Mouse (Mus musculus) lung, postnatal 0 days (tissue): ENCODE data around the gene Gm20388. TPM values are rescaled to one million over a fixed set of nuclear protein-coding genes. Genes with fewer than 3 reads are reported as not detected.

ENCODE experiments used
- ATAC-seq: fragments of 200-750 bp; cut with Nextera tagmentation; 2 replicates; pipeline ENCODE4 v1.8.0; 2017; ENCODE audit warnings: moderate library complexity
- DNase-seq: peaks from one replicate; pipeline ENCODE4 v3.0.0-alpha.2; 2016; ENCODE audit warnings: low spot score
- H3K27ac ChIP-seq: fragments of 300-500 bp; sonication (generic); 2 replicates; pipeline ENCODE4 v1.5.1; 2014; ENCODE audit warnings: antibody characterized with exemption, mild to moderate bottlenecking, low read length, mixed read lengths
- H3K27me3 ChIP-seq: fragments of 300-500 bp; sonication (generic); replicated peaks from 2 replicates; pipeline ENCODE4 v1.6.1; 2014; ENCODE audit warnings: low read length, mixed read lengths; ENCODE audit not compliant: insufficient read depth
- H3K36me3 ChIP-seq: fragments of 300-500 bp; sonication (generic); 2 replicates; pipeline ENCODE4 v1.6.1; 2014; ENCODE audit warnings: low read length, mixed read lengths; ENCODE audit not compliant: insufficient read depth
- H3K4me1 ChIP-seq: fragments of 300-500 bp; sonication (generic); 2 replicates; pipeline ENCODE4 v1.6.1; 2014; ENCODE audit warnings: antibody characterized with exemption, low read depth, low read length, mixed read lengths; ENCODE audit not compliant: insufficient read depth
- H3K4me2 ChIP-seq: fragments of 300-500 bp; sonication (generic); replicated peaks from 2 replicates; pipeline ENCODE4 v1.6.1; 2014; ENCODE audit warnings: low read depth, mild to moderate bottlenecking, low read length, moderate library complexity, mixed read lengths
- H3K4me3 ChIP-seq: fragments of 300-500 bp; sonication (generic); 2 replicates; pipeline ENCODE4 v1.5.1; 2014; ENCODE audit warnings: low read depth, low read length
- H3K9ac ChIP-seq: fragments of 300-500 bp; sonication (generic); replicated peaks from 2 replicates; pipeline ENCODE4 v1.6.1; 2014; ENCODE audit warnings: low read depth, mild to moderate bottlenecking
- H3K9me3 ChIP-seq: fragments of 300-500 bp; sonication (generic); 2 replicates; pipeline ENCODE4 v1.6.1; 2016; ENCODE audit warnings: low read length, mixed read lengths
- CTCF ChIP-seq: IDR thresholded peaks from 2 replicates; pipeline ENCODE4 v1.5.1; 2016; ENCODE audit warnings: antibody characterized with exemption, mild to moderate bottlenecking
- EP300 ChIP-seq: IDR thresholded peaks from 2 replicates; pipeline ENCODE4 v1.6.1; 2016; ENCODE audit warnings: antibody characterized with exemption, mild to moderate bottlenecking, control low read depth
- WGBS: fragments of 180-500 bp; shearing (Covaris S2); extraction: QIAGEN DNeasy Blood & Tissue Kit; methylation state at CpG from one replicate; pipeline ENCODE4 v1.1.7; 2014; 5-methylcytosine and 5-hydroxymethylcytosine counted together
- polyA plus RNA-seq: library from polyadenylated mRNA; unstranded; fragments of >200 nt; fragmentation: Nextera tagmentation; extraction: Ambion mirVana; gene quantifications from 2 replicates; pipeline ENCODE4 v1.2.1, GENCODE M21; 2015

Gm20388 gene
- polyA plus RNA-seq, 1 experiment from 2014 or later: not detected

GRCm38 (mm10) chr8:120937474-120937873, 1026.8 kb downstream of the Gm20388 start:
- H3K4me1 ChIP-seq: no peaks in the 10 kb centered on the region
- no peaks in the 10 kb centered on the region for H3K27me3 ChIP-seq
- H3K4me3 ChIP-seq: no peak overlapping the region
- DNase-seq (no peak), ATAC-seq (no peak)
- no peaks in the 10 kb centered on the region for H3K9me3 ChIP-seq
- no peak overlapping the region for H3K9ac ChIP-seq
- WGBS: 34% methylated on average over 7 of the region's 9 CpGs
- no peak overlapping the region for H3K27ac ChIP-seq
- no peaks in the 10 kb centered on the region for H3K36me3 ChIP-seq
- no peak overlapping the region for H3K4me2 ChIP-seq
- TF ChIP-seq CTCF (no peak), EP300 (no peak)

GRCm38 (mm10) chr8:120940287-120940686, 1029.6 kb downstream of the Gm20388 start:
- Histone ChIP-seq H3K9me3 (no peaks in the 10 kb centered on the region), H3K4me2 (no peak overlapping the region), H3K9ac (no peak overlapping the region), H3K36me3 (no peaks in the 10 kb centered on the region), H3K27me3 (no peaks in the 10 kb centered on the region), H3K4me3 (no peak overlapping the region), H3K4me1 (no peaks in the 10 kb centered on the region), H3K27ac (no peak overlapping the region)
- no peak for TF ChIP-seq EP300
- no peak for TF ChIP-seq CTCF
- WGBS: 40% methylated on average over 12 of the region's 12 CpGs
- ATAC-seq (no peak), DNase-seq (no peak)

GRCm38 (mm10) chr8:120947240-120947639, 1036.6 kb downstream of the Gm20388 start:
- no peak overlapping the region for H3K4me3 ChIP-seq
- no peak overlapping the region for H3K4me2 ChIP-seq
- 16% methylated on average over 10 of the region's 10 CpGs for WGBS
- no peaks in the 10 kb centered on the region for H3K36me3 ChIP-seq
- no peak for TF ChIP-seq CTCF
- peak; percentile 77 for TF ChIP-seq EP300
- DNase-seq (peak; percentile 78), ATAC-seq (peak; percentile 81)
- H3K9ac ChIP-seq: no peak overlapping the region
- peaks cover 6% of the 10 kb centered on the region; the same call in 1 of the 2 replicates for H3K4me1 ChIP-seq
- no peaks in the 10 kb centered on the region for H3K27me3 ChIP-seq
- 0 out of 2 replicates have a peak overlapping the region, but pooled peaks have one; percentile 27 for H3K27ac ChIP-seq
- no peaks in the 10 kb centered on the region for H3K9me3 ChIP-seq

- Histone ChIP-seq H3K4me2 (peak overlapping the region; percentile 49), H3K27ac (no peak overlapping the region)
- DNase-seq: no peak
Observed at GRCm38 (mm10) chr8:120948050-120948595, 1037.5 kb downstream of the Gm20388 start.

GRCm38 (mm10) chr8:120948620-120949491, 1038.2 kb downstream of the Gm20388 start:
- Histone ChIP-seq H3K27me3 (no peaks in the 10 kb centered on the region), H3K9me3 (no peaks in the 10 kb centered on the region), H3K4me1 (peaks cover 6% of the 10 kb centered on the region; the same call in 1 of the 2 replicates), H3K9ac (no peak overlapping the region), H3K27ac (no peak overlapping the region), H3K4me2 (peak overlapping the region; percentile 49), H3K4me3 (0 out of 2 replicates have a peak overlapping the region, but pooled peaks have one; percentile 1), H3K36me3 (no peaks in the 10 kb centered on the region)
- 21% methylated on average over 25 of the region's 25 CpGs for WGBS
- DNase-seq: peak; percentile 19
- TF ChIP-seq EP300 (no peak), CTCF (no peak)
- no peak for ATAC-seq

More at GRCm38 (mm10) chr8:120948050-120948595, 1037.5 kb downstream of the Gm20388 start:
- H3K4me3 ChIP-seq: no peak overlapping the region
- no peak; the same call in 1 of the 2 replicates for ATAC-seq
- peaks cover 6% of the 10 kb centered on the region; the same call in 1 of the 2 replicates for H3K4me1 ChIP-seq
- TF ChIP-seq CTCF (no peak), EP300 (no peak)
- H3K27me3 ChIP-seq: no peaks in the 10 kb centered on the region
- H3K36me3 ChIP-seq: no peaks in the 10 kb centered on the region
- no peak overlapping the region for H3K9ac ChIP-seq
- no peaks in the 10 kb centered on the region for H3K9me3 ChIP-seq
- WGBS: 46% methylated on average over 2 of the region's 4 CpGs

- Histone ChIP-seq H3K36me3 (no peaks in the 10 kb centered on the region), H3K4me2 (no peak overlapping the region), H3K9ac (no peak overlapping the region), H3K4me1 (peaks cover 6% of the 10 kb centered on the region; the same call in 1 of the 2 replicates), H3K4me3 (no peak overlapping the region), H3K27ac (no peak overlapping the region), H3K9me3 (no peaks in the 10 kb centered on the region), H3K27me3 (no peaks in the 10 kb centered on the region)
- ATAC-seq (no peak), DNase-seq (no peak)
- WGBS: 40% methylated on average over 16 of the region's 16 CpGs
- TF ChIP-seq CTCF: no peak
- TF ChIP-seq EP300: no peak
Observed at GRCm38 (mm10) chr8:120950674-120951218, 1040.1 kb downstream of the Gm20388 start.
